Mouse (Mus musculus) brain, embryonic 14.5 days (tissue): ENCODE measurements around the gene Tpcn2. TPM values are rescaled to one million over a fixed set of nuclear protein-coding genes. Genes with fewer than 3 reads are reported as not detected.

Experiments used
- DNase-seq: peaks from one replicate; pipeline ENCODE4 v3.0.0-alpha.2; 2011; ENCODE audit warnings: low read depth
- CTCF ChIP-seq: fragments of 200-500 bp; IDR thresholded peaks from 2 replicates; pipeline ENCODE4 v1.5.1; 2012; ENCODE audit warnings: inconsistent platforms, mild to moderate bottlenecking, moderate library complexity, borderline replicate concordance; ENCODE audit not compliant: insufficient read depth, insufficient read length; ENCODE audit errors: extremely low read depth
- POLR2A ChIP-seq: fragments of 200-500 bp; IDR thresholded peaks from 2 replicates; pipeline ENCODE4 v1.6.1; 2012; ENCODE audit warnings: mild to moderate bottlenecking, inconsistent platforms, borderline replicate concordance; ENCODE audit not compliant: poor library complexity, insufficient read depth, insufficient read length, severe bottlenecking; ENCODE audit errors: extremely low read depth
- polyA plus RNA-seq: library from polyadenylated mRNA; depleted of rRNA; stranded (reverse); fragments of >200 nt; gene quantifications from 2 replicates; pipeline ENCODE4 v1.2.3, GENCODE M21; 2012

Gene Tpcn2
- polyA plus RNA-seq, 1 experiment = 10.5 TPM

DNA sequence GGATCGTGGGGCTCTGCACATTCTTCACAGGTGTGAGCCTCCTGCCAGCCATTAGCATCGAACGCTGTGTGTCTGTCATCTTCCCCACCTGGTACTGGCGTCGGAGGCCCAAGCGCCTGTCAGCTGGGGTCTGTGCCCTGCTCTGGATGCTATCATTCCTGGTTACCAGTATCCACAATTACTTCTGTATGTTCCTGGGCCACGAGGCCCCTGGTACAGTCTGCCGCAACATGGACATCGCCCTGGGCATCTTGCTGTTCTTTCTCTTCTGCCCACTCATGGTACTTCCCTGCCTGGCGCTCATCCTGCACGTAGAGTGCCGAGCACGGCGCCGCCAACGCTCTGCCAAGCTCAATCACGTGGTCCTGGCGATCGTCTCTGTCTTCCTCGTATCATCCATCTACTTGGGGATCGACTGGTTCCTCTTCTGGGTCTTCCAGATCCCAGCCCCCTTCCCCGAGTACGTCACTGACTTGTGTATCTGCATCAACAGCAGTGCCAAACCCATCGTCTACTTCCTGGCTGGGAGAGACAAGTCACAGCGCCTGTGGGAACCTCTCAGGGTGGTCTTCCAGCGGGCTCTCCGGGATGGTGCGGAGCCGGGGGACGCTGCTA lies 24.4 kb upstream of the Tpcn2 start:
- TF ChIP-seq CTCF (no peak), POLR2A (no peak)
- DNase-seq = no peak

DNA sequence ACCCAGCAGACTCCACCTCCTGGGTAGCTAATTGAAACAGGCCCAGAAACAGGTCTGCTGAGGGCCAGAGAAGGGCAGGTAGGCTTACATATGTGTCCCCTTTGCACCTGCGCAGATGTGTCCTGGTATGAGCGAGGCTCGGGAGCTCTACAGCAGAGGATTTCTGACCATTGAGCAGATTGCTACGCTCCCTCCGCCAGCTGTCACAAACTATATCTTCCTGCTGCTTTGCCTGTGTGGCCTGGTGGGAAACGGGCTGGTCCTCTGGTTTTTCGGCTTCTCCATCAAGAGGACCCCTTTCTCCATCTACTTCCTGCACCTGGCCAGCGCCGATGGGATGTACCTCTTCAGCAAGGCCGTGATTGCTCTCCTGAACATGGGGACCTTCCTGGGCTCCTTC lies 23.8 kb upstream of the Tpcn2 start:
- DNase-seq = no peak
- no peak for TF ChIP-seq POLR2A
- no peak for TF ChIP-seq CTCF

DNA sequence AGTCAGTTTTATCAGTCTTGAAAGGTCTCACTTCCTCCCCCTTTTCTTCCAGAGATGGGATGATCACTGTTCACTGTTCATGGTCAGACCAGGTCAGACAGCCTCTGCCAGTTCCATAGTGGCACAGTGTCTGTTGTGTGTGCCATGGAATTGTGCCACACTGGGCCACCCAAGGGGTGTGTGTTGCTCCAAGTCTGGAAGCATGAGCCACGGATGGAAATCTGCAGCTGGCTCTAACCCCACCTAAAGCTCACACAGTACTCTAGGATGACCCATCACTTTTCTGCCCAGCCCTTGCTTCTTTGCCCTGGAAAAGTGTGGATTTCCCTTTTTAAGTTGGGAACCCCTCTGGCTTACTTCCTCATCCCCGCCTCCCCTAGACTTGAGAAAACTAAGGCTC lies 20.3 kb upstream of the Tpcn2 start:
- no peak for DNase-seq
- TF ChIP-seq POLR2A (no peak), CTCF (no peak)

DNA sequence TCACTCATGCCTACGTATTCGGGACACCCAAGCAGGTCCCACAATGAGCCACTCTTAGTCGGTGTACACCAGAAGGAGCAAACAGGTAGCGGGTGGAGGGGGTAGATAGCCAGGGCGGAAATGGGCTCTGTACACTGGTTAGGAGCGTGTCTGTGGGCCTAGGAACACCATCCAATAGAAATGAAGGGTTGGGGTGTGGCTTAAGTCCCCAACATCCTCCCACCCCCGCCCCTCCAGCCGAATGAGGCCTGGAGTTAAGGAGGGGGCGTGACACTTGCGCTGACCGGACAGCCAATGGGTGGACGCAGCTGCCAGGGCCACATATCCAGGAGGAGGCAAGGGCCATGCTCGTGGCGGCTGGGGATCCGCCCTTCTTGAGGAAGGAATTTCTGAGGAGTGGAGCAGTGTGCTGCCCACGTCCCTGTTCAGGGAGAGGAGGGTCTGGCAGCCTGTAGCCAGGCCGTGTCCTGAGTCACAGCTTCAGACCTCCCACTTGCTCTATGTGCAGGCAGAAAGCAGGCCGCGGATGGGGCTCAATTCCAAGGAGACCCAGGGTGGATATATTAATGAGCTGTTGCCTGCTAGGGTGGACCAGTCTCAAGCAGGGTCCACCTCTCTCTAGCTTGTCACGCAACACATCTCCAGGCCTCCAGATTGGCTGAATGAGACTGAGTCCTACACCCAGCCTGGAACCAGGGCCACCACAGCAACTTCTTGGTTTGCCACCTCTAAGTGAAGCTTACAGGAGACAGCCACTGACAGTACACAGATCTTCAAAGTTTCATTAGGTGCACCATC lies 18.9 kb upstream of the Tpcn2 start:
- no peak for TF ChIP-seq CTCF
- TF ChIP-seq POLR2A = no peak
- DNase-seq = peak; percentile 87

DNA sequence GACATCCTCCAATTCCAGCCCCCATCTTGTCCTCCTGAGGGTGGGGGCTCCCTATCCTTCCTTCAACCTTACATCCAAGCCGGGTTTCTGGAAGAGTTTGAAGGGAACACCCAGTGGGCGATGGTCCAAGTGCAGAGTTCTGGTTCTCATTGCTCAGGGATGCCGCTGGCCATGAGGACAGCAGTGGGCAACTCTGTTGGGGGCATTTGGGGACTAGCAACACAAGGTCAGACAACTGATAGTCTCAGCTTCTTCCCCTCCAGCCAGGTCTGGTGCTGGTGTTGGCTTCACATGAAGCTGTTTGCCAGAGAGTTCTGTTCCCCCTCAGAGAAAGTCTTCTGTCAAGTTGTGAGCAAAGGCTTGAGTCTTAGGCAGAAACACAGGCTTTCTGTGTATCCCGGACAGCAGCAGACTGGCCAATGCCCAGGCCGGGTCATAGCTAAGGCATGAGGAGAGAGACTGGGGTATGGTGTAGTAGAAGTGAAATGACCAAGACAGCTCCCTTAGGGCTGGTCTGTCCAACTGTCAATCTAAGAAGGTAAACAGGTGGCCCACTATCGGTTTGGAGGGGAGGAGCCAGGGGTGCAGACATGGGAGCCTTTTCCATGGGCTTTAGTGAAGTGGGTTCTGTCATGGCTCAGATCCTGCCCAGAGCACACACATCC lies 17.7 kb upstream of the Tpcn2 start:
- DNase-seq = no peak
- TF ChIP-seq CTCF = no peak
- TF ChIP-seq POLR2A = no peak

DNA sequence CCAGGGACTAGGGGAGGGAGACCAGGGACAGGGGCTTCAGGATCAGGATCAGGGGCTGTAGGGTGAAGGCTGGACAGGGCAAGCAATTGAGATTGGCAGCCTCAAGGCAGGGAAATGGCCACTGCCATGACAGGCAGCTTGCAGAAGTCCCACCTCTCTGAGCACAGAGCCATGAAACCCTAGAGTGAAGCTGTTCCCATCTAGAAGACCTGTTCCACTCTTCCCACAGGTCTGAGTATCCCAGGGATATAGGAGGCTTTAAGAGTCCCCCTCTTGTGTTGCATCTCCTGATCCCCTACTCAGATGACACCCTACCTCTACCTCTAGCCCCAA lies 17.2 kb upstream of the Tpcn2 start:
- TF ChIP-seq POLR2A = no peak
- TF ChIP-seq CTCF = no peak
- no peak for DNase-seq

DNA sequence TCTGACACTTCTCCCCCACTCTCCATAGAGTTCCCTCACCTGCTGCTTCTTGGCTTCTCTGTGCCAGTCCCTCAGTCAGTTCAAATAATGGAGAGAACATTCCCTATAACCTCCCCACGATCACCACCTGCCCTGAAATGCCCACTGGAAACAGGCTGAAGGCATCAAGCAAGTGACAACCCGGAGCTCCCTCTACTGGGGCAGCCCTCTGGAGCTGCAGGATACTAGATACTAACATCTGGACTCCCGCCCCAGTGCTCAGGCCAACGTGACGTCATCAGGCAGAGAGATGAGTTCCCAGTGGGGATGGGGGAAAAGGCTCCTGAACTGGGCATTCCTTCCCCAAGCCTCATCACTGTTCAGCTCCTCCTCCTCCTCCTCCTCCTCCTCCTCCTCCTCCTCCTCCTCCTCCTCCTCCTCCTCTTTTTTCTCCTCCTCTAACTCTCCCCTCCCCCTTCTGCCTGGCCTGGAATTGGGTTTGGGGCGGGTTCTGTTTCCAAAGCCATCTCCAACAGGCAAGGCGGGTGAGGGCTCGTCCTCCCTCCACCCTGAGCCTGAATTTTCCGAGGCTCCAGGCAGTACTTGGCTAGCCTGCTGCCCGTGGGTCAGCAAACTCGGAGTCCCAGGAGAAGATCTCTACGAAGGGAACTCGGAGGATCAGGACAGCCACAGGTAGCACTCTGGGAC lies 16.7 kb upstream of the Tpcn2 start, which contains the start of gene Mrgprf:
Gene Mrgprf (plus strand): TSS at position 508 of the 687 bp plus-strand sequence.
- DNase-seq = no peak
- TF ChIP-seq CTCF = no peak
- TF ChIP-seq POLR2A = no peak

DNA sequence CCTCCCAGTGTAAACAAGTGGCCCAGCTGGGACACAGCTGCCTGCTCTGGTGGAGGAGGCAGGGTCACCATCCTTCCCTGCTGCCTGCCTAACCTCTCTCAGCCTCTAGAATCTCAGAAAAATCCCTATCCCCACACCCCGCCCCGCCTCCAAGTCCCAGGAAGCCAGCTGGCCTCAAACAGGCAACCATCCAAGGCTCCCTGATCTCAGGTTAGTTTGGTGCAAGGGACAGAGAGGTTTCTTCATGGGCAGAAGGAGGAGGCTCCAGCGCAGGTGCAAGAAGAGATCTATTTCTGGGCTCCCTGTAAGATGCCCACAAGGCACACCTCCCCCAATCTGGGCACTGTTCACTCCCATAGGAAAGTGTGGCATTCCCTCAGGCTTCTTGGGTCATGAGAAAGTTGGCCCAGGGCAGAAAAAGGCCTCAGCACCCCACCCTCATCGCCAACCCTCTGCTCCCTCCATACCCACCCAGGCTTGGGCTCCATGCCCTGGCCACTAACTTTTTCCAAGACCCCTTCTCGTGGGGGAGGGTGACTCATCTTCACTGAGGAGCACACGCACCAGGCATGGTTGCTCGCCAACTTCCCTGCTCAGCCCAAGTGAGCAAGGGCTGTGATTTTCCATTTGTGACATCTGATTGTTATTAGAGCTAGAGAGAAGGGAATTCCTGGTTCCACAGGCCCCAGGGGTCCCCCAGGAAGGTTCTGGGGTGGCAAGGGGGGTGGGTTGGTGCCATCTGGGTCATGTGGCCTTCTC lies 15.9 kb upstream of the Tpcn2 start:
- TF ChIP-seq CTCF (no peak), POLR2A (no peak)
- no peak for DNase-seq

DNA sequence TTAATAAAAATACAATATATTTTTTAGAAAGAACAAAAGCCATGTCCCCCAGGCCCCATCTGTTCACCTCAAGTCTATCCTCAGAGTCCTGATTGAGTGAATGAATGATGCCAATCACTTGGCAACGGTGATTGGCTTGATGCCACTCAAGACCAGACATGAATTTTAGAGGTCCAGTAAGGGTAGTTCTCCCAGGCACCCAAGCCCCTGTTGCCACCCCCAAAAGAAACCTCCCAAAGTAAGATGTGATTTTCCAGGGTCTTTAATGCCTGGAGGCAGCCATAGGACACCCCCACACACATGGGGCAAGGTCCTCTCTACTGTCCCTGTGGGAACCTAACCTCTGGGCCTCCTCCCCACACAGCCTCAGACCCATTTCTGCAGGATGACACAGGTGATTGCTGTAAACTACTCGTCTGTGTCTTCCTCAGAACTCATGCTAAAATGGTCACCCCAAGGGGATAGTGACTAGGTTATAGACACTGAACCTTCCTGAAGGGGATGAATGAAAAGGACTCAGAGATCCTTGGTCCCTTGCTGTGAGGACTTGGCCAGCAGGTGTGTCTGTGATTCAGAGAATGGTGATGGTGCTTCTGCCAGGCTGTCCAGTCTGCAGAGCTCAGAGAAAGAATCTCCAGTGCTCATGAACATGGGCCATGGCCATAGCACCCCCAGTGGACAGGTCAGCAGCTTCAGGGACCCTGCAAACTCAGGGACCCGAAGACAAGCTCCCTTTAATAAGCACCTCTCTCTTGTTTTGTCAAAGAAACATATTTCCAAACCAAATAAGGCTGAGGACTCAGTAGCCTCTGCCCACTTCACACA lies 15.1 kb upstream of the Tpcn2 start:
- no peak for DNase-seq
- TF ChIP-seq POLR2A = no peak
- no peak for TF ChIP-seq CTCF

DNA sequence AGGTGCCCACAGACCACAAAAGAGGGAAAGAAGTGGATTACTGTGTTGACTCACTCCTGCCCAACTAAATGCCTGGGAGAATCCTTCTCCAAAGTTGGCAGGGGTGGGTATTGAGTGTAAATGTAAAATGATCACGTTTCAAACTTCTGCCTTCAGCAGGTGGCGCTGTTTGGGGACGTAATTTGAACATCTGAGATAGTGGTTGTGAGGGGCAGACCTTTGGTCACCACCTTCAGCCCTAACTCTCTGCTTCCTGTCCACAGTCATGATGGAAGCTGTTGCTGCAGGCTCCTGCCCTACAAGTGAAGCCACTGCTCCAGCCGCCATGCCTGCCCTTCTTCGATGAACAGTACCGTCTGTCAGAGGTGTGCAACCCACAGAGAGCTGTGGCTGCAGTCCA lies 10.0 kb upstream of the Tpcn2 start:
- TF ChIP-seq CTCF (no peak), POLR2A (no peak)

More for the DNA sequence above, 10.0 kb upstream of the Tpcn2 start:
- DNase-seq = no peak
